Mouse (Mus musculus) testis, postnatal 14 days (tissue): ENCODE measurements around the gene Olfr1290.

Experiments
- DNase-seq: peaks from one replicate; pipeline ENCODE4 v3.0.0; 2021; ENCODE audit warnings: low spot score

The Olfr1290 gene

DNA sequence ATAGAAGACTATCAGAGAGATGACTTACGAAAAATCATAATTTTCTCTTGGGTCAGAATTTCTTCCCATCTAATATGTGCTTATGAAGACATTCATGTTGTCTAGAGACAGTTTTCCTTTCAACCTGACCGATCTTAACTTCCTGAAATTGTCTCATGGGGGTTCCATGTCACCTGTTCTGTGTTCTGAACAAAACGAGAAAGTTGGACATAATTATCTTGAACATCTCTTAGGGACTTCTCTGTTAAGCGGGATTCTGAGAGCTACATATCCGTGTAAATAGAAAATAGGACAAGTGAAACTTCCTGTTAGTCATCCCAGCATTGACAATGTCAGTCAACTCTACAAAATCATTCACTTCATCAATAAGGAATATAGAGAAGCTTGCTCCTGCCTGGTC, at the start of gene Olfr1290:
TSS of gene Olfr1290 (minus strand) at position 101 of the 400 bp plus-strand sequence.
- no peak for DNase-seq

DNA sequence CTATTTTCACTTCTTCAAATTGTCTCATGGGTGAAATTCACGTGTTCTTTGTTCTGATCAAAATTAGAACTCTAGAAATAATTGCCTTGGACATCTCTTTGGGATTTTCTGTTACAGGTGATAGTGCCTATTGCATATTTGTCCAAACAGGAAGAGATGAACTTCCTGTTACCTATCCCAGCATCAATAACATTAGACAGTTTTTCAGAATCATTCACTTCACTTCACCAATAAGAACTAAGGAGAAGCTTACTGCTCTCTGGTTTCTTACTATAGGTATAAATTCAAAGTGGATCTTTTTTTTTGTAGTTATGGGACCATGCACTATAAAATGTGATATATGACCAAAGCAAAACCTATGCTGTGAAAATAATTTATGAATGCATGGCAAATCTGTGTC, 46.6 kb upstream of the Olfr1290 start, which contains the start of gene Olfr1294:
TSS of gene Olfr1294 (minus strand) at position 101 of the 400 bp plus-strand sequence.
- no peak for DNase-seq

DNA sequence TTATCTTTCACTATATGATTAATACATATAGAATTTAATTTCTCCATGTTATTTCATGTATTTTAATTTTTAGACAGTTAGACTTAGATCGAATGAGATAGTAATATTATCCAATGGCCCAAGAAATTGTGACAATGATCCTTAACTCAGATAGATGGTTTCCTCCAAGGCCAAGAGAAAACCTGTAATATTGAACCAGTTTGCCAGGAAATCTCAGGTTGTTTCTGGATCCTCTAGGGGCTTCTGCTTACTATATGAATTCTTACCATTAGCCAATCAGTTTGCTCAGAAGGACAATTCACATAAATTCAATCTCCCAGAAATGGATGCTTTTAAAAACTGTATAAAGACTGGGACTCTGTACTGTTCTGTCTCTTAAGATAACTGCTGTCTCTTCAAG, 31.3 kb upstream of the Olfr1290 start, which contains the start of gene Olfr1293-ps:
TSS of gene Olfr1293-ps (plus strand) at position 301 of the 400 bp plus-strand sequence.
- no peak for DNase-seq

DNA sequence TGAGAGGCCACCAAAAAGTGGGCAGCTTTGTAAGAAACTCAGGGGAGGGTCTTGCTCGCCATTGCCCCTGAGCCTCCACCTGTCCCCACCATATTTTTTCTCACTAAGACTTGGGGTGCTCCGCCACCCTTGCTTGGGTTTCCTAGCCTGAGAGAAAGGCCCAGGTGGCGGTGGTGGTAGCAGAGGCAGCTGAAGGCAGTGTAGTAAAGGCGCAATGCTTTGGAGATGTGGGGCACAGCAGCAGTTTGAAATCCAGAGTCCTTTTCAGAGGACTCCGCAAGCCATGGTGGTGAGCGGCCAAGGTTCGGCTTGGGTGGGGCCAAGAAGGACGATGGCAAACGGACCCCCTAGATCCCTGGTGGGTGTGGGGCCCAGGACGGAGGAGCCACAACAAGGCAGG, 23.8 kb upstream of the Olfr1290 start:
- DNase-seq, result no peak

DNA sequence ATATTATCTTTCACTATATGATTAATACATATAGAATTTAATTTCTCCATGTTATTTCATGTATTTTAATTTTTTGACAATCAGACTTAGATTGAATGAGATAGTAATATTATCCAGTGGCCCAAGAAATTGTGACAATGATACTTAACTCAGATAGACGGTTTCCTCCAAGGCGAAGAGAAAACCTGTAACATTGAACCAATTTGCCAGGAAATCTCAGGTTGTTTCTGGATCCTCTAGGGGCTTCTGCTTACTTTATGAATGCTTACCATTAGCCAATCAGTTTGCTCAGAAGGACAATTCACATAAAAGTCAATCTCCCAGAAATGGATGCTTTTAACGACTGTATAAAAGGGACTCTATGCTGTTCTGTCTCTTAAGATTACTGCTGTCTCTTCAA, 3.3 kb upstream of the Olfr1290 start, which contains the start of gene Olfr1291-ps1:
TSS of gene Olfr1291-ps1 (plus strand) at position 301 of the 400 bp plus-strand sequence.
- DNase-seq, result no peak

DNA sequence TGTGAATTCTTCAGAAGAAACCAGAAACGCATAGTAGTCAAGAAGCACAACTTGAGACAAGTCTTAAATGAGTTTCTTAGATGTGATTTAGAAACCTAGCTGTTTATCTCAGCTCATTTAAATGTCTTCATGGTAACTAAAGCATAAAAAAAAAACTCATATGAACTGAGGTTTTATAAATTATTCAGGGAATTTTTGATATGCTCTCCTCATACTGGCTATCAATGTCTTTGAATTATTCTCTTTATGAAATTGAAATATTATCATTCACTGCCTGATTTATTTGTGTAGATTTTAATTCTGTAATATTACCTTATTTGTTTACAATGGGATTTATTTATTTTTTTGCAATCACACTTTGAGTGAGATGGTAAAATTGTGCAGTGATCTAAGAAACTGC, 13.1 kb downstream of the Olfr1290 start, which contains the start of gene Olfr1289:
TSS of gene Olfr1289 (plus strand) at position 301 of the 400 bp plus-strand sequence.
- no peak for DNase-seq

DNA sequence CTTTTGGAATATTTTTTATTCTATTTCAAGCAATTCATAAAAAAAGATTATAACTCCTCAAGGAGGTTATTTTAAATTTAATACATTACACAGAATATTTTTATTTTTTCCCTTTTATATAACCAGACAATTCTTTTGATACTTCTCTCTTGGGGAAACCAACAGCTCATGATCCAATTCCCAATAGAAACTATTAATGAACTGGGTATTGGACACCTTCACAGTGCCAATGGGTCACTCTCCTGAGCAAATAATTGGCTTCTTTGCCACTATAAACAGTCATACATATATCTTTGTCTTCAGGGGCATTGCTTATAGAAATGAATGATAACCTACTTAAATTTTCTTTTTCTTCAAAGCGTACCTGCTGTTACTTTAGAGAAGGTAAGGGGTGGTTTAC, 19.8 kb downstream of the Olfr1290 start, which contains the start of gene Olfr1288:
TSS of gene Olfr1288 (plus strand) at position 301 of the 400 bp plus-strand sequence.
- no peak for DNase-seq

DNA sequence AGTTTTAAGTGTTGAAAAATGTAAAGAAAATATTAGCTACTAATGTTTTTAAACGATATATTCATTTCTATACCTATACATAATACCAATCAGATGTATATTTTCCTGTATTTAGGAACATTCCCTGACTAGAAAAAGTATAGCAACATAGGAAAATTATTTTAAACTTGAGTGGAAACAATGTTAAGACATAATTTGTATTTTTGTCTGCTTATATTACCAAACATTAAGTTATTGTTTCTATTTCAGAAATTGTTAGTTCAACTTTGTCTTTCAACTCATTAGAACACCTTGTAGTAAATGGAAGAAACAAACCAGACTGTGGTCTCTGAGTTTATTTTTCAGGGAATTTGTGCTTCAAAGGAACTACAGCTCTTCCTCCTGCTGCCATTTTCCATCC, 44.8 kb downstream of the Olfr1290 start, which contains the start of gene Olfr1287:
TSS of gene Olfr1287 (plus strand) at position 301 of the 400 bp plus-strand sequence.
- no peak for DNase-seq
